Mouse (Mus musculus) ovary, adult 18-20 months (tissue): ENCODE measurements around the gene Plekhh2.

Source experiments
- DNase-seq: peaks from one replicate; pipeline ENCODE4 v3.0.0; 2022; ENCODE audit warnings: low spot score, mixed read lengths

Gene Plekhh2

DNA sequence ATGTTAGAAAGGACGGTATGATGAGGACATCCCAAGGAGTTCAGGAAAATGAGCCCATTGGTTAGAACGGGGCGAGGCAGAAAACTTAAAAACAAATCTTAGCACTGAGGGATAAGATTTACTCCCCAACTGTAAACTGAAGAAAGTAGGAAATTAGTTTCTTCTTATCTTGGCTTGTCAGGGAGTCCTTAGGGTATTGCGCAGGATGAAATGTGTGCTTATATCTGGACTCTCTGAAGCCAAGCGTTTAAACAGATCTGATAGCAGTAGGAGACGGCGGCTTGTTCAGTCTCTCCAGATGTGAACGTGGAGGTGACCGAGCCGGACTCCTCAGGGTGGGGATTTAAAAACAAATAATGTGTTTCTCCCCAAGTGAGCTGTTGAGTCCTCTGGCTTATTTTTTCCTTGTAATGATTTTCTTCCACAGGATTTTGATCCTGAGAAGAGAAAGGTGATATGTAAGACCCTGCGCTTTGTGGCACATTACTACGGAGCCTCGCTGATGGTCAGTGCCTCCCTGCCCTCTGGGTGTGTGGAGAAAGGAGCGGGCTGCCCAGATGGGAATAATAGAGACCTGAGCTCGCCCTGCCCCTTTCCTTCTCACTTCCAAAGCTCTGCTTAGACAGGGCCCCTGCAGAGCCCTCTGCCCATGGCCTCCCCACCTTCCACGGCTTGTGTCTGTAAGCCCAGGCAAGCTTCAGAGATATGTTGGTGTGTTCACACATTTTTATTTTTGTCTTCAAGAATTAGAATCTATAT lies 132.8 kb downstream of the Plekhh2 start:
- DNase-seq, result no peak

- DNase-seq, result no peak
Observed at GRCm38 (mm10) chr17:84645119-84645518, 133.4 kb downstream of the Plekhh2 start.

GRCm38 (mm10) chr17:84645894-84646293 lies 134.2 kb downstream of the Plekhh2 start:
- no peak for DNase-seq

DNA sequence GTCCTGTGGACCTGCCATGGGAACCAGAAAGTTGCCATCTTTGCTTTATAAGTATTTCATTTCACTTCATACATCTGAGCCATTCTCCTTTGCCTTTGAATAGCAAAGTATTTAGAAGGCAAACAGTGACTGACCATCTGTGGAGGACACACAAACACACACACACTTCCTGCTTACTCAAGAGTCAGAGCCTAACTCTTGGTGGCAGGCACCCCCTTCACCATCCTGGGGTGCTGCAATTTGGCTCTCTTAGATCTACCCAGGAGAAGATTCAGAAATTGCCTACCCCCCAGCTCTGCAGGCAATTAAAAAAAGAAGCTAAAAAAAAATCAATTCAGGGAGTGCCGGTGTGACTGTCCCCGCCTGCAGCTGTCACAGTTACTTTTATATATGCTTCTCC lies 134.8 kb downstream of the Plekhh2 start:
- no peak for DNase-seq

GRCm38 (mm10) chr17:84647630-84648029 lies 135.9 kb downstream of the Plekhh2 start:
- DNase-seq, result no peak

DNA sequence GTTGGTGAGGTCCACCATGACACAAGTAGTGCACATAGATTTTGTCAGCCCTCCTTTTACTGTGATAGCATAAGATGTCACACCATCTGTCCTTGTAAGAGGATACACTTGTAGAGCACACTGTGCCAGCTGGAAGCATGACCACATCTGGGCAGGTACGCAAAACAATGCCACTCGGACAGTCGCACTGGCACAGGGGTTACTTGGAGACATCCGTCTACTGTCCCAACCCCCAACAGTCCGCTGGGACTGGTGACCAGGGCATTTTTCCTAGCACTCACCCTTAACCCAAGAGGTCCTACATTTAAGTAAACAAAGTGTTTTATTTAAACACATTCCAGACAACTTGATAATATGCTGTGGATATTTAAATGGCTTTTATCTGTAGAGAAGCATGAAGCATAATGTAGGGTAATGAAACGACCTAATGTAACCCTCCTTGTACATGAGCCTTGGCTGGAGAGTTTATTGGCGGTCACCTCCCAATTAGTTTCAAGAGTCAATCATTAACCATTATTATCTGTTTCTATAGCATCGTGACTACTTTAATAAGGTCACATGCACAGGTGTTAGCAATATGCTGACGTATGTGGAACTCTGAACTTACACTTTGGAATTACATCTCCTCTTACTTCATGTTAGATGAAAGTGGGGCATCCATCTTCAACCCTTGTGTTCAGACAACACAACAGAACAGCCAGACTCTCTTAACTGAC lies 138.8 kb downstream of the Plekhh2 start:
- DNase-seq, result no peak

DNA sequence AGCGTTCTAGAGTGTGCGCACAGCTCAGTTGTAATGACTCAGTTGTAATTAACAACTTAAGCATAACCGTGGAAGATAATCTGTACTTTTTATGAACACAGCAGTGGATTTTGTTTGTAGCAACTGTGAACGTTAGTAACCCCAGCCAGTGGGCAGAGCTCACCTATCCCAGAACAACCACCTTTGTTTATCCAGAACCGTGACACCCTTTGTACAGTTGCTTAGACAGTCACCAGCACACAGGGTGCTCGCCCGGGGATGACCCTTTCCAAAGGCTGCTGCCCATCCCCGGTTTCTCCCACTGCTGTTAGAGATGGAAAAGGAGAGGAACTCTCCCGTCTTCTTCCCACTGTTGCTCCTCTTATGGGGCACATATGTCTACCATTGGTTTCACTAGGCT lies 141.8 kb downstream of the Plekhh2 start:
- DNase-seq, result no peak

- no peak for DNase-seq
Observed at GRCm38 (mm10) chr17:84656205-84656604, 144.5 kb downstream of the Plekhh2 start.

GRCm38 (mm10) chr17:84656653-84657421 lies 145.1 kb downstream of the Plekhh2 start:
- DNase-seq, result no peak

- DNase-seq, result no peak
Observed at GRCm38 (mm10) chr17:84657422-84657732, 145.7 kb downstream of the Plekhh2 start.

DNA sequence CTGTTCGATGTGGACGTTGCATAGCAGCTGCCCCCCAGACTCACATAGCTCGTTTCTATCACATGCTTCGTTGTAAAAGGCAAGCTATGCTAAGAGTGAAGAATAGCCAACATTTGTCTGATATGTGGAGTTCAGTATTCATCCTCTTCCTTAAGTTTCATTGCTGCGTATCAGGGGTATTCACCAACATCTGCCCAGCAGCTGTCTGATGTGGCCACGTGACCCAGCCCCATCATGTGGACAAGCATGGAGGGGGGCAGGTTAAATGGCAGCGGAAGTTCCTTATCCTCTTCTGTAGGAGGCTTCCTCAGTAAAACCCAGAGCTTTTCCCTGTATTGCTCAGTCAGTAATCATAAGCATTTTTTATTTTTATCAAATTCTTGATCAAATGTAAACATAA lies 146.1 kb downstream of the Plekhh2 start:
- no peak for DNase-seq

GRCm38 (mm10) chr17:84658195-84658594 lies 146.5 kb downstream of the Plekhh2 start:
- no peak for DNase-seq

DNA sequence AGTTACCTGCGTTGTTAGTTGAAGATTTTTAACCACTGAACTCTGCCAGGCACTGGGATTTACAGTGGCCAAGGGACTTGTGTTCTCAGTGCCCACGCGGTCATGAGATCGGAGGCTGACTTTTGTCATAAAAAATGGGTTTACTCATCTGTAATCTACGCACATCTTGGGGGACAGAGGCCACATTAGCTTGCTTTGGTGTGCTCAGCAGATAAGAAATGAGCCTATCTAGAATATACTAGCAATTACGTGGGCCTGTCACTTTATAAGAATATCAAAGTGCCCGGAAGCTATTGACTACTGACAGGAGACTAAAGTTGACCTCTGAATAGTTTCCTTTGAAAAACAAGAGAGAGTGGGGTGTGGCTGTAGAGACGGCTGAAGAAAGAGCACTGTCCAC lies 147.3 kb downstream of the Plekhh2 start:
- DNase-seq, result no peak

DNA sequence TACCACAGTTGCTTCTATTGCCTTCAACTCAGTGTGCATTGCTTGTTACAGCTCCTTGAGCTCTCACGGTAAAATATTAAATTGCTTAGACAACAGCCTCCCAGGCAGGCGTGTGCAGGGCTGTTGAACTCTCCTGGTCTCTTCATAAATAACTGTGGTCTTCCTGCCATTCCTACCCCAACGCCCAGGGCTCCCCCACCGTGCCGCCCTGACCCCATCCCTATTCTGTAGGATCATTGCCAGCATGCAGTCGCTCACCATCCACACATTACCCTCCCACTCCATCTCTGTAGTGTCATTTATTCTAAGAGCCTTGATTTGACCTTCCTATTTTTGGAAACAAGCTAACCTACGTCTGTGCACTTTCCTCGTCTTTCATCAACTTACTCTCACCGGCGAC lies 153.4 kb downstream of the Plekhh2 start:
- no peak for DNase-seq

DNA sequence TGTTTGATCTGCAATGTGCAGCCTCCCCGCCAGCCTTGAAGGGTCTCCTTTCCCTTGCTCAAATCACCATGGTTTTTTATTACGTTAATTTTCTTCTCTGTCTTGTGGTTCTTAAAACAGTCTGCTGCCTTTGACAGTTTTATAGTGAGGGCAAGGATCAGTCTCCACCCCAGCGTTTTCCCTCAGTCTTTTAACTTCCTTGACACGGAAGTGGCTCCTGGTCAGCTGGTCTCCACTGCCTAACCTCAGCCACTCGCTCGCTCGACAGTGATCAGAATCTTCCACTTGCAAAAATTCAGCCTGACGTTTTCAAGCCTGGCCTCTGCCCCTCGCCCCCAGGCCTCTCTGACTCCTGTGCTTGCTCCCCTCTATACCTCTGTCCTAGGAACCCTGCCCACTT lies 154.0 kb downstream of the Plekhh2 start:
- no peak for DNase-seq

GRCm38 (mm10) chr17:84667848-84668247 lies 156.2 kb downstream of the Plekhh2 start:
- DNase-seq, result no peak
